Mouse (Mus musculus): ENCODE data around the gene Tm4sf1. TPM values are rescaled to one million over a fixed set of nuclear protein-coding genes. Genes with fewer than 3 reads are reported as not detected.

Gene Tm4sf1
- polyA plus RNA-seq, 1 experiment from 2014 or later: 32.2 TPM

- Histone ChIP-seq H3K9me3 (no peaks in the 10 kb centered on the region), H3K9ac (no peak overlapping the region), H3K4me1 (replicated peaks) (no peaks in the 10 kb centered on the region; the same call in 1 of the 2 replicates), H3K36me3 (no peaks in the 10 kb centered on the region), H3K4me3 (no peak overlapping the region), H3K27me3 (no peaks in the 10 kb centered on the region), H3K4me2 (no peak overlapping the region), H3K27ac (replicated peaks) (no peak overlapping the region)
- ATAC-seq (ENCODE audit: low FRiP score, low read depth): no peak
- 60% methylated on average over 2 of the region's 2 CpGs for WGBS
Observed at GRCm38 (mm10) chr3:57302886-57303285, 1.1 kb upstream of the Tm4sf1 start.

- H3K4me3 ChIP-seq: no peak overlapping the region
- ATAC-seq (ENCODE audit: low FRiP score, low read depth): no peak
- WGBS: 85% methylated on average over 4 of the region's 4 CpGs
- no peak overlapping the region for H3K9ac ChIP-seq
- H3K4me1 ChIP-seq (replicated peaks): no peaks in the 10 kb centered on the region; the same call in 1 of the 2 replicates
- no peak overlapping the region for H3K4me2 ChIP-seq
- H3K27me3 ChIP-seq: no peaks in the 10 kb centered on the region
- no peaks in the 10 kb centered on the region for H3K9me3 ChIP-seq
- H3K27ac ChIP-seq (replicated peaks): no peak overlapping the region
- no peaks in the 10 kb centered on the region for H3K36me3 ChIP-seq
Observed at GRCm38 (mm10) chr3:57301366-57301765, 422 bp downstream of the Tm4sf1 start.

GRCm38 (mm10) chr3:57297991-57298390 is 3.8 kb downstream of the Tm4sf1 start:
- no peak overlapping the region for H3K9ac ChIP-seq
- no peaks in the 10 kb centered on the region for H3K27me3 ChIP-seq
- H3K9me3 ChIP-seq: no peaks in the 10 kb centered on the region
- no peaks in the 10 kb centered on the region for H3K4me1 ChIP-seq (replicated peaks)
- no peak overlapping the region for H3K4me3 ChIP-seq
- H3K4me2 ChIP-seq: no peak overlapping the region
- 92% methylated on average over 2 of the region's 2 CpGs for WGBS
- no peak overlapping the region for H3K27ac ChIP-seq (replicated peaks)
- no peak for ATAC-seq (ENCODE audit: low FRiP score, low read depth)
- no peaks in the 10 kb centered on the region for H3K36me3 ChIP-seq

GRCm38 (mm10) chr3:57296574-57296973 is 5.2 kb downstream of the Tm4sf1 start:
- ATAC-seq (ENCODE audit: low FRiP score, low read depth): no peak

GRCm38 (mm10) chr3:57295631-57296030 is 6.2 kb downstream of the Tm4sf1 start:
- no peaks in the 10 kb centered on the region for H3K4me1 ChIP-seq (replicated peaks)
- H3K27ac ChIP-seq (replicated peaks): 0 out of 2 replicates have a peak overlapping the region, but pooled peaks have one; percentile 38
- H3K4me3 ChIP-seq: no peak overlapping the region
- no peaks in the 10 kb centered on the region for H3K27me3 ChIP-seq
- H3K9ac ChIP-seq: no peak overlapping the region
- ATAC-seq (ENCODE audit: low FRiP score, low read depth): 0 out of 2 replicates have a peak, but pooled peaks have one; percentile 6
- H3K36me3 ChIP-seq: no peaks in the 10 kb centered on the region
- H3K4me2 ChIP-seq: no peak overlapping the region
- WGBS: 89% methylated on average over 4 of the region's 4 CpGs
- no peaks in the 10 kb centered on the region for H3K9me3 ChIP-seq

More at GRCm38 (mm10) chr3:57296574-57296973, 5.2 kb downstream of the Tm4sf1 start:
- no peaks in the 10 kb centered on the region for H3K36me3 ChIP-seq
- H3K27me3 ChIP-seq: no peaks in the 10 kb centered on the region
- H3K4me1 ChIP-seq (replicated peaks): no peaks in the 10 kb centered on the region
- no peak overlapping the region for H3K9ac ChIP-seq
- H3K4me2 ChIP-seq: no peak overlapping the region
- H3K27ac ChIP-seq (replicated peaks): no peak overlapping the region
- no peaks in the 10 kb centered on the region for H3K9me3 ChIP-seq
- no peak overlapping the region for H3K4me3 ChIP-seq

GRCm38 (mm10) chr3:57294742-57295525 is 6.9 kb downstream of the Tm4sf1 start:
- peak; percentile 63 for ATAC-seq (ENCODE audit: low FRiP score, low read depth)
- 63% methylated on average over 21 of the region's 21 CpGs for WGBS
- Histone ChIP-seq H3K9me3 (no peaks in the 10 kb centered on the region), H3K9ac (no peak overlapping the region), H3K27ac (replicated peaks) (0 out of 2 replicates have a peak overlapping the region, but pooled peaks have one; percentile 38), H3K27me3 (no peaks in the 10 kb centered on the region), H3K36me3 (no peaks in the 10 kb centered on the region), H3K4me2 (0 out of 2 replicates have a peak overlapping the region, but pooled peaks have one; percentile 14), H3K4me3 (no peak overlapping the region), H3K4me1 (replicated peaks) (no peaks in the 10 kb centered on the region)

- no peak overlapping the region for H3K27ac ChIP-seq (replicated peaks)
- H3K9me3 ChIP-seq: no peaks in the 10 kb centered on the region
- ATAC-seq (ENCODE audit: low FRiP score, low read depth): no peak
- no peaks in the 10 kb centered on the region for H3K4me1 ChIP-seq (replicated peaks)
- no peak overlapping the region for H3K4me2 ChIP-seq
- no peak overlapping the region for H3K4me3 ChIP-seq
- H3K36me3 ChIP-seq: no peaks in the 10 kb centered on the region
- no peak overlapping the region for H3K9ac ChIP-seq
- 76% methylated on average over 4 of the region's 4 CpGs for WGBS
- H3K27me3 ChIP-seq: no peaks in the 10 kb centered on the region
Observed at GRCm38 (mm10) chr3:57293925-57294324, 7.9 kb downstream of the Tm4sf1 start.

GRCm38 (mm10) chr3:57292826-57293225 is 9.0 kb downstream of the Tm4sf1 start:
- no peaks in the 10 kb centered on the region for H3K36me3 ChIP-seq
- no peaks in the 10 kb centered on the region for H3K27me3 ChIP-seq
- H3K4me2 ChIP-seq: no peak overlapping the region
- H3K9me3 ChIP-seq: no peaks in the 10 kb centered on the region
- H3K9ac ChIP-seq: no peak overlapping the region
- no peak for ATAC-seq (ENCODE audit: low FRiP score, low read depth)
- no peaks in the 10 kb centered on the region for H3K4me1 ChIP-seq (replicated peaks)
- H3K27ac ChIP-seq (replicated peaks): no peak overlapping the region
- 77% methylated on average over 11 of the region's 11 CpGs for WGBS
- H3K4me3 ChIP-seq: no peak overlapping the region

GRCm38 (mm10) chr3:57288944-57289491 is 12.8 kb downstream of the Tm4sf1 start:
- ATAC-seq (ENCODE audit: low FRiP score, low read depth): no peak
- H3K4me1 ChIP-seq (replicated peaks): no peaks in the 10 kb centered on the region
- no peak overlapping the region for H3K27ac ChIP-seq (replicated peaks)
- no peaks in the 10 kb centered on the region for H3K36me3 ChIP-seq
- no peaks in the 10 kb centered on the region for H3K9me3 ChIP-seq
- WGBS: 94% methylated on average over 1 of the region's 1 CpGs
- no peak overlapping the region for H3K4me3 ChIP-seq
- H3K9ac ChIP-seq: no peak overlapping the region
- no peak overlapping the region for H3K4me2 ChIP-seq
- no peaks in the 10 kb centered on the region for H3K27me3 ChIP-seq

- Histone ChIP-seq H3K27ac (replicated peaks) (no peak overlapping the region), H3K9ac (no peak overlapping the region), H3K4me1 (replicated peaks) (no peaks in the 10 kb centered on the region), H3K4me3 (no peak overlapping the region), H3K27me3 (no peaks in the 10 kb centered on the region), H3K36me3 (no peaks in the 10 kb centered on the region), H3K9me3 (no peaks in the 10 kb centered on the region), H3K4me2 (no peak overlapping the region)
- ATAC-seq (ENCODE audit: low FRiP score, low read depth): no peak
- 37% methylated on average over 7 of the region's 7 CpGs for WGBS
Observed at GRCm38 (mm10) chr3:57287854-57288720, 13.7 kb downstream of the Tm4sf1 start.

- Histone ChIP-seq H3K36me3 (no peaks in the 10 kb centered on the region), H3K9me3 (no peaks in the 10 kb centered on the region), H3K27me3 (no peaks in the 10 kb centered on the region), H3K4me3 (no peak overlapping the region), H3K9ac (no peak overlapping the region), H3K27ac (replicated peaks) (no peak overlapping the region), H3K4me1 (replicated peaks) (no peaks in the 10 kb centered on the region), H3K4me2 (no peak overlapping the region)
- 64% methylated on average over 4 of the region's 4 CpGs for WGBS
- no peak for ATAC-seq (ENCODE audit: low FRiP score, low read depth)
Observed at GRCm38 (mm10) chr3:57287438-57287837, 14.3 kb downstream of the Tm4sf1 start.

- ATAC-seq (ENCODE audit: low FRiP score, low read depth): no peak
- Histone ChIP-seq H3K27me3 (no peaks in the 10 kb centered on the region), H3K36me3 (no peaks in the 10 kb centered on the region), H3K4me2 (no peak overlapping the region), H3K9me3 (no peaks in the 10 kb centered on the region), H3K4me3 (no peak overlapping the region), H3K27ac (replicated peaks) (no peak overlapping the region), H3K4me1 (replicated peaks) (no peaks in the 10 kb centered on the region), H3K9ac (no peak overlapping the region)
- WGBS: 90% methylated on average over 4 of the region's 4 CpGs
Observed at GRCm38 (mm10) chr3:57278225-57278624, 23.6 kb downstream of the Tm4sf1 start.

All from hindbrain, embryonic 15.5 days (tissue).